Mouse (Mus musculus) hindbrain, embryonic 14.5 days (tissue): ENCODE data around the gene Bnipl. TPM values are rescaled to one million over a fixed set of nuclear protein-coding genes. Genes with fewer than 3 reads are reported as not detected.

Experiments used
- ATAC-seq: fragments of 200-750 bp; cut with Nextera tagmentation; 2 replicates; pipeline ENCODE4 v1.8.0; 2017; ENCODE audit warnings: moderate number of reproducible peaks, mild to moderate bottlenecking, moderate TSS enrichment, moderate library complexity; ENCODE audit not compliant: low FRiP score
- DNase-seq: peaks from one replicate; pipeline ENCODE4 v3.0.0-alpha.2; 2015; ENCODE audit warnings: low spot score
- H3K27ac ChIP-seq: fragments of 300-500 bp; sonication (generic); 2 replicates; pipeline ENCODE4 v1.5.1; 2014; ENCODE audit warnings: mild to moderate bottlenecking, moderate library complexity
- H3K27me3 ChIP-seq: fragments of 300-500 bp; sonication (generic); 2 replicates; pipeline ENCODE4 v1.6.1; 2014; ENCODE audit warnings: mild to moderate bottlenecking, low read length, mixed read lengths; ENCODE audit not compliant: control insufficient read depth, insufficient read depth
- H3K36me3 ChIP-seq: fragments of 300-500 bp; sonication (generic); replicated peaks from 2 replicates; pipeline ENCODE4 v1.6.1; 2014; ENCODE audit not compliant: control insufficient read depth, insufficient read depth
- H3K4me1 ChIP-seq: fragments of 300-500 bp; sonication (generic); replicated peaks from 2 replicates; pipeline ENCODE4 v1.6.1; 2014; ENCODE audit warnings: antibody characterized with exemption, low read length, mixed read lengths; ENCODE audit not compliant: control insufficient read depth, insufficient read depth
- H3K4me2 ChIP-seq: fragments of 300-500 bp; sonication (generic); replicated peaks from 2 replicates; pipeline ENCODE4 v1.6.1; 2014; ENCODE audit warnings: mild to moderate bottlenecking, moderate library complexity
- H3K4me3 ChIP-seq: fragments of 300-500 bp; sonication (generic); replicated peaks from 2 replicates; pipeline ENCODE4 v1.5.1; 2014; ENCODE audit warnings: mild to moderate bottlenecking, low read length
- H3K9ac ChIP-seq: fragments of 300-500 bp; sonication (generic); 2 replicates; pipeline ENCODE4 v1.6.1; 2014
- H3K9me3 ChIP-seq: fragments of 300-500 bp; sonication (generic); 2 replicates; pipeline ENCODE4 v1.6.1; 2016; ENCODE audit warnings: low read length; ENCODE audit not compliant: control insufficient read depth
- WGBS: fragments of 180-500 bp; shearing (Covaris S2); extraction: QIAGEN DNeasy Blood & Tissue Kit; methylation state at CpG from one replicate; pipeline ENCODE4 v1.1.7; 2014; 5-methylcytosine and 5-hydroxymethylcytosine counted together
- polyA plus RNA-seq: library from polyadenylated mRNA; unstranded; fragments of >200 nt; fragmentation: Nextera tagmentation; extraction: Ambion mirVana; gene quantifications from 2 replicates; pipeline ENCODE4 v1.2.1, GENCODE M21; 2014

The Bnipl gene
- polyA plus RNA-seq, 1 experiment from 2014 or later: not detected

- Histone ChIP-seq H3K27ac (no peak overlapping the region), H3K27me3 (no peaks in the 10 kb centered on the region), H3K9me3 (no peaks in the 10 kb centered on the region), H3K4me3 (no peak overlapping the region), H3K4me1 (no peaks in the 10 kb centered on the region), H3K4me2 (no peak overlapping the region), H3K36me3 (peaks cover 28% of the 10 kb centered on the region), H3K9ac (no peak overlapping the region)
- ATAC-seq (no peak), DNase-seq (no peak)
- WGBS: 86% methylated on average over 12 of the region's 12 CpGs
Measured at GRCm38 (mm10) chr3:95270766-95271364, 19.9 kb upstream of the Bnipl start.

DNA sequence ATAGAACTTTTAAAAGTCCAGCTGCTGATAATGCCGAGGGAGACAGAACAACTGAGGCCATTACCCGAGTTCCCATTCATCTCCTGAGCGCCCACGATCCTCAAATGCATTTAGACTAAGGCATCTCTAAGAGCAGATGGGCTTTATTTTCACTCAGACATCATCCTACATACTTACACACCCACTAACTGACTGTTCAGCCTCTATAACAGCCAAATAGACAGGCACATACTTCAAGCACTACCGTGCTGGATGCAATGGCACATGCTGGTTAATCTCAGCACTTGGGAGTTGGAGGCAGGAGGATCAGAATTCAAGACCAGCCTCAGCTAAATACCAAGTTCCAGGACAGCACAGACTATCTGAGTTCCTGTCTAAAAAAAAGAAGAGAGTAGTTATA is 18.8 kb upstream of the Bnipl start:
- no peak for ATAC-seq
- Histone ChIP-seq H3K27ac (no peak overlapping the region), H3K9ac (no peak overlapping the region), H3K4me2 (no peak overlapping the region), H3K36me3 (peaks cover 33% of the 10 kb centered on the region), H3K27me3 (no peaks in the 10 kb centered on the region), H3K4me3 (no peak overlapping the region), H3K9me3 (no peaks in the 10 kb centered on the region), H3K4me1 (no peaks in the 10 kb centered on the region)
- no peak for DNase-seq
- 92% methylated on average over 5 of the region's 5 CpGs for WGBS

- ATAC-seq (no peak), DNase-seq (no peak)
- peaks cover 51% of the 10 kb centered on the region for H3K36me3 ChIP-seq
- H3K9me3 ChIP-seq: no peaks in the 10 kb centered on the region
- H3K9ac ChIP-seq: no peak overlapping the region
- H3K27ac ChIP-seq: no peak overlapping the region
- H3K4me2 ChIP-seq: no peak overlapping the region
- no peaks in the 10 kb centered on the region for H3K4me1 ChIP-seq
- no peaks in the 10 kb centered on the region for H3K27me3 ChIP-seq
- H3K4me3 ChIP-seq: no peak overlapping the region
Measured at GRCm38 (mm10) chr3:95267855-95268254, 16.9 kb upstream of the Bnipl start.

- no peak for DNase-seq
- Histone ChIP-seq H3K9ac (no peak overlapping the region), H3K27me3 (no peaks in the 10 kb centered on the region), H3K4me2 (no peak overlapping the region), H3K36me3 (peaks cover 68% of the 10 kb centered on the region), H3K4me3 (no peak overlapping the region), H3K9me3 (no peaks in the 10 kb centered on the region), H3K27ac (no peak overlapping the region), H3K4me1 (no peaks in the 10 kb centered on the region)
- WGBS: 97% methylated on average over 3 of the region's 3 CpGs
- ATAC-seq: no peak
Measured at GRCm38 (mm10) chr3:95266052-95266451, 15.1 kb upstream of the Bnipl start.

DNA sequence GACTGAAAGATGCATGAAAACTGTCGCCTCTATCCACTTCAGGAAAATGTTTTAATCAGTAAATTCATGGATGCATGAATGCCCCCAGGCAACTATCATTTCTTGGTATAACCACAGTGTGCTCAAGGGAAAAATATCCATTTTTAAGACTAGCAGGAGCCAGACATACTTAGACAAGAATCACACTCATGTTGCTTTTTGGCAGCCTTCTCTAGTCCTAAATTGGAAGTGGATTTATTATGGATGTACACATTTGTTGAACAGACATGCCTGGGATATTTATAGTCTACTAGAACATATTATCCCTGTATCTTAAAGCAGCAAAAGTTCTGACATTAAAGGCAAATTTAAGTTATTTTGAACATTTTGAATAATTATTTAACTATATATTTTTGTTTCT is 13.7 kb upstream of the Bnipl start:
- Histone ChIP-seq H3K4me3 (no peak overlapping the region), H3K9ac (no peak overlapping the region), H3K36me3 (peaks cover 78% of the 10 kb centered on the region), H3K4me1 (no peaks in the 10 kb centered on the region), H3K9me3 (no peaks in the 10 kb centered on the region), H3K27me3 (no peaks in the 10 kb centered on the region), H3K27ac (no peak overlapping the region), H3K4me2 (no peak overlapping the region)
- DNase-seq (no peak), ATAC-seq (no peak)
- 66% methylated on average over 1 of the region's 1 CpGs for WGBS

DNA sequence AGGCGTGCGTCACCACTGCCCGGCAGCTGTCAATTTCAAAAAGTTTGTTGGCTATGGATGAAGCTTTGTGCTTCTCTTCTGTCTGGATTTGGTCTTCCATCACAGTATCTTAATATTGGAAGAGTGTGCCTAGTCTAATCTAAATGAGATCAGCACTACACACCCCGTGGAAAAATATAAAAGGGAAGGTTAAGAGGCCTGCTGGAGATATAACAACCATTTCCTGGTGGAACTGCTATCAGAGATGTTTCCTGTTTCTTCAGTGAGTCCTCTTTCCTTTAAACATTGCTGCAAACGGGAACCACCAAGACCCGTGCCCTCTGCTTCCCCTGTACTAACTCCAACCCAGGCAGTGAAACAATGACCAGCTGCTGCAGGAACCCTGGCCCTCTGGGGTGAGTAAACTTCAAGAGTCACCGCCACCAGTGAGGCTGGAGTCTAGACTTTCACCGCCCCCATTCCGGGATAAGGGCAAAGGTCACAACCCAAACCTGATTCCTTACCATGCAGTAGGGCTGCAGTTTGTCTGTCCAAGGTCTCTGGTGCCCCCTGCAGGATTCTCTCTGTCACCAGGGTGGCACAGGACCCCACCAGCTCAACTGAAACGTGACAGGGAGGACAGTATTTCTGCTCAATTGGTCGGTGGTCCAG is 12.2 kb upstream of the Bnipl start:
- Histone ChIP-seq H3K9me3 (no peaks in the 10 kb centered on the region), H3K9ac (no peak overlapping the region), H3K4me1 (no peaks in the 10 kb centered on the region), H3K27ac (no peak overlapping the region), H3K36me3 (peaks cover 82% of the 10 kb centered on the region), H3K27me3 (no peaks in the 10 kb centered on the region), H3K4me3 (no peak overlapping the region), H3K4me2 (no peak overlapping the region)
- DNase-seq (peak; percentile 34), ATAC-seq (no peak)
- WGBS: 51% methylated on average over 11 of the region's 11 CpGs

- Histone ChIP-seq H3K9me3 (no peaks in the 10 kb centered on the region), H3K9ac (no peak overlapping the region), H3K4me2 (no peak overlapping the region), H3K36me3 (peaks cover 82% of the 10 kb centered on the region), H3K4me3 (no peak overlapping the region), H3K4me1 (no peaks in the 10 kb centered on the region), H3K27me3 (no peaks in the 10 kb centered on the region), H3K27ac (no peak overlapping the region)
- DNase-seq (no peak), ATAC-seq (no peak)
- WGBS: 93% methylated on average over 4 of the region's 4 CpGs
Measured at GRCm38 (mm10) chr3:95261975-95262374, 11.0 kb upstream of the Bnipl start.

GRCm38 (mm10) chr3:95256931-95257330 is 5.9 kb upstream of the Bnipl start:
- Histone ChIP-seq H3K9me3 (no peaks in the 10 kb centered on the region), H3K36me3 (peaks cover 93% of the 10 kb centered on the region), H3K4me2 (no peak overlapping the region), H3K4me3 (no peak overlapping the region), H3K9ac (no peak overlapping the region), H3K27me3 (no peaks in the 10 kb centered on the region), H3K27ac (no peak overlapping the region), H3K4me1 (no peaks in the 10 kb centered on the region)
- 93% methylated on average over 5 of the region's 5 CpGs for WGBS
- no peak for ATAC-seq
- no peak for DNase-seq

- Histone ChIP-seq H3K9ac (no peak overlapping the region), H3K9me3 (no peaks in the 10 kb centered on the region), H3K36me3 (peaks cover 33% of the 10 kb centered on the region), H3K4me3 (no peak overlapping the region), H3K4me1 (no peaks in the 10 kb centered on the region), H3K27ac (no peak overlapping the region), H3K27me3 (no peaks in the 10 kb centered on the region), H3K4me2 (no peak overlapping the region)
- no peak for DNase-seq
- no peak for ATAC-seq
- 82% methylated on average over 5 of the region's 5 CpGs for WGBS
Measured at GRCm38 (mm10) chr3:95250361-95250760, 632 bp downstream of the Bnipl start.
